Mouse (Mus musculus) layer of hippocampus, postnatal 10 days (tissue): ENCODE data around the gene Gmds. TPM values are rescaled to one million over a fixed set of nuclear protein-coding genes. Genes with fewer than 3 reads are reported as not detected.
A peak's percentile ranks its signal among the peaks of the same experiment; 100 is the strongest.

Experiments used
- DNase-seq, 2 experiments: peaks; one replicate each; pipeline ENCODE4 v3.0.0; 2021; ENCODE audit warnings: low spot score in 2 of 2
- total RNA-seq, 2 experiments: library from RNA; stranded (reverse); gene quantifications; 2 replicates each; pipeline ENCODE4 v1.2.3; 2021

The Gmds gene
- total RNA-seq, 2 experiments from 2014 or later: 19.4 to 21.1 TPM

- DNase-seq: no peak
Observed at GRCm38 (mm10) chr13:32268284-32268683, 70.3 kb downstream of the Gmds start.

- DNase-seq: no peak
Observed at GRCm38 (mm10) chr13:32267184-32267775, 71.3 kb downstream of the Gmds start.

GRCm38 (mm10) chr13:32266721-32267120 lies 71.8 kb downstream of the Gmds start:
- DNase-seq: no peak

GRCm38 (mm10) chr13:32256121-32256520 lies 82.4 kb downstream of the Gmds start:
- no peak for DNase-seq

- DNase-seq: no peak
Observed at GRCm38 (mm10) chr13:32252276-32252675, 86.3 kb downstream of the Gmds start.

- no peak for DNase-seq
Observed at GRCm38 (mm10) chr13:32242200-32242599, 96.3 kb downstream of the Gmds start.

GRCm38 (mm10) chr13:32236269-32236678 lies 102.3 kb downstream of the Gmds start:
- no peak for DNase-seq

GRCm38 (mm10) chr13:32235046-32235445 lies 103.5 kb downstream of the Gmds start:
- no peak for DNase-seq

GRCm38 (mm10) chr13:32234019-32234418 lies 104.5 kb downstream of the Gmds start:
- no peak for DNase-seq

- no peak for DNase-seq
Observed at GRCm38 (mm10) chr13:32232391-32232790, 106.1 kb downstream of the Gmds start.

GRCm38 (mm10) chr13:32231956-32232355 lies 106.6 kb downstream of the Gmds start:
- no peak for DNase-seq

GRCm38 (mm10) chr13:32227874-32228562 lies 110.5 kb downstream of the Gmds start:
- DNase-seq: no peak

GRCm38 (mm10) chr13:32217647-32218046 lies 120.9 kb downstream of the Gmds start:
- DNase-seq: no peak

- peak in 1 of 2 experiments; percentile 44 for DNase-seq
Observed at GRCm38 (mm10) chr13:32213702-32214452, 124.7 kb downstream of the Gmds start.

GRCm38 (mm10) chr13:32212125-32212524 lies 126.4 kb downstream of the Gmds start:
- no peak for DNase-seq

- DNase-seq: no peak
Observed at GRCm38 (mm10) chr13:32207172-32207908, 131.2 kb downstream of the Gmds start.

GRCm38 (mm10) chr13:32179906-32180305 lies 158.6 kb downstream of the Gmds start:
- DNase-seq: no peak

- DNase-seq: no peak
Observed at GRCm38 (mm10) chr13:32178682-32179081, 159.9 kb downstream of the Gmds start.

- no peak for DNase-seq
Observed at GRCm38 (mm10) chr13:32177852-32178453, 160.6 kb downstream of the Gmds start.

GRCm38 (mm10) chr13:32175028-32175427 lies 163.5 kb downstream of the Gmds start:
- DNase-seq: no peak

- no peak for DNase-seq
Observed at GRCm38 (mm10) chr13:32169173-32169572, 169.4 kb downstream of the Gmds start.
